Mouse (Mus musculus): ENCODE data around the gene Prr23a1. TPM values are rescaled to one million over a fixed set of nuclear protein-coding genes. Genes with fewer than 3 reads are reported as not detected.
"Not testable (repeated sequence)": the region's sequence is repeated elsewhere in the genome, so short reads cannot be mapped to it uniquely, and the experiment has no call there.

Gene Prr23a1
- total and polyA plus RNA-seq, 3 experiments, result not detected

GRCm38 (mm10) chr9:98807631-98808030 is 34.7 kb upstream of the Prr23a1 start:
- TF ChIP-seq CTCF (IDR thresholded peaks at IDR 0.05 in 2 of 3, conservative IDR thresholded peaks at IDR 0.05 in 1 of 3; ENCODE audit: control insufficient read depth in 1 of 3, insufficient read depth in 1 of 3, low read depth in 2 of 3, low read length in 3 of 3, poor library complexity in 1 of 3, severe bottlenecking in 1 of 3), result no peak
- TF ChIP-seq CHD2 (IDR thresholded peaks at IDR 0.05; ENCODE audit: low read length), result no peak
- no peak for TF ChIP-seq MEF2A (IDR thresholded peaks at IDR 0.05; ENCODE audit: extremely low read depth, insufficient replicate concordance, low read depth, low read length, poor library complexity, severe bottlenecking)
- no peak for TF ChIP-seq TCF12 (IDR thresholded peaks at IDR 0.05; ENCODE audit: low read depth, low read length)
- TF ChIP-seq JUND (IDR thresholded peaks at IDR 0.05; ENCODE audit: low read depth, low read length), result no peak
- no peak for TF ChIP-seq USF2 (IDR thresholded peaks at IDR 0.05; ENCODE audit: borderline replicate concordance in 1 of 2, insufficient read depth in 1 of 2, low read depth in 1 of 2, low read length in 2 of 2)
- TF ChIP-seq CHD1 (IDR thresholded peaks at IDR 0.05; ENCODE audit: low read depth, low read length), result no peak
- Histone ChIP-seq H3K9me3 (replicated peaks; ENCODE audit: insufficient read depth, low read length) (no peaks in the 10 kb centered on the region), H3K9ac (ENCODE audit: control insufficient read depth, low read depth, low read length, poor library complexity, severe bottlenecking) (no peak overlapping the region), H3K4me1 (ENCODE audit: control insufficient read depth in 1 of 2, insufficient read depth in 2 of 2, low read length in 2 of 2) (no peaks in the 10 kb centered on the region), H3K27ac (ENCODE audit: control insufficient read depth, low read depth, low read length) (no peak overlapping the region), H3K27me3 (ENCODE audit: control insufficient read depth in 1 of 2, insufficient read depth in 2 of 2, low read length in 2 of 2) (no peaks in the 10 kb centered on the region), H3K36me3 (ENCODE audit: control insufficient read depth in 1 of 2, insufficient read depth in 2 of 2, low read length in 2 of 2) (no peaks in the 10 kb centered on the region), H3K79me2 (ENCODE audit: control insufficient read depth, insufficient read depth, low read length, poor library complexity) (no peaks in the 10 kb centered on the region), H3K4me3 (ENCODE audit: control insufficient read depth in 1 of 2, insufficient read depth in 1 of 2, low read depth in 2 of 2, low read length in 2 of 2) (no peak overlapping the region)
- no peak for DNase-seq (ENCODE audit: low read depth, low spot score)

- not testable (repeated sequence) for H3K36me3 ChIP-seq (ENCODE audit: control insufficient read depth in 1 of 2, insufficient read depth in 2 of 2, low read length in 2 of 2); H3K27ac ChIP-seq (ENCODE audit: control insufficient read depth, low read depth, low read length); H3K9me3 ChIP-seq (replicated peaks; ENCODE audit: insufficient read depth, low read length); H3K4me1 ChIP-seq (ENCODE audit: control insufficient read depth in 1 of 2, insufficient read depth in 2 of 2, low read length in 2 of 2); DNase-seq (ENCODE audit: low read depth, low spot score); H3K79me2 ChIP-seq (ENCODE audit: control insufficient read depth, insufficient read depth, low read length, poor library complexity); H3K4me3 ChIP-seq (ENCODE audit: control insufficient read depth in 1 of 2, insufficient read depth in 1 of 2, low read depth in 2 of 2, low read length in 2 of 2); H3K27me3 ChIP-seq (ENCODE audit: control insufficient read depth in 1 of 2, insufficient read depth in 2 of 2, low read length in 2 of 2); H3K9ac ChIP-seq (ENCODE audit: control insufficient read depth, low read depth, low read length, poor library complexity, severe bottlenecking)
Measured at GRCm38 (mm10) chr9:98809526-98809925, 32.8 kb upstream of the Prr23a1 start.

- H3K9me3 ChIP-seq (replicated peaks; ENCODE audit: insufficient read depth, low read length), result no peaks in the 10 kb centered on the region
Measured at GRCm38 (mm10) chr9:98816066-98816465, 26.2 kb upstream of the Prr23a1 start.

More at GRCm38 (mm10) chr9:98816066-98816465, 26.2 kb upstream of the Prr23a1 start:
- no peak for TF ChIP-seq SIN3A (IDR thresholded peaks at IDR 0.05; ENCODE audit: low read length)
- TF ChIP-seq POLR2AphosphoS2 (IDR thresholded peaks at IDR 0.05; ENCODE audit: low read length), result no peak
- no peak for TF ChIP-seq MAX (IDR thresholded peaks at IDR 0.05; ENCODE audit: low read length)
- TF ChIP-seq CTCF (IDR thresholded peaks at IDR 0.05 in 2 of 3, conservative IDR thresholded peaks at IDR 0.05 in 1 of 3; ENCODE audit: control insufficient read depth in 1 of 3, insufficient read depth in 1 of 3, low read depth in 2 of 3, low read length in 3 of 3, poor library complexity in 1 of 3, severe bottlenecking in 1 of 3), result no peak
- no peak for TF ChIP-seq GATA1 (IDR thresholded peaks at IDR 0.05; ENCODE audit: low read depth, low read length)
- no peak for TF ChIP-seq HCFC1 (IDR thresholded peaks at IDR 0.05; ENCODE audit: low read depth, low read length)
- no peak for TF ChIP-seq TBP (IDR thresholded peaks at IDR 0.05; ENCODE audit: low read depth, low read length)
- TF ChIP-seq MEF2A (IDR thresholded peaks at IDR 0.05; ENCODE audit: extremely low read depth, insufficient replicate concordance, low read depth, low read length, poor library complexity, severe bottlenecking), result no peak
- no peak for TF ChIP-seq POLR2A (IDR thresholded peaks at IDR 0.05; ENCODE audit: control insufficient read depth in 1 of 2, insufficient read depth in 1 of 2, low read depth in 1 of 2, low read length in 2 of 2, poor library complexity in 1 of 2)
- no peak for TF ChIP-seq CHD1 (IDR thresholded peaks at IDR 0.05; ENCODE audit: low read depth, low read length)
- no peak for TF ChIP-seq MYC (IDR thresholded peaks at IDR 0.05; ENCODE audit: low read depth, low read length)
- no peak for TF ChIP-seq TAL1 (IDR thresholded peaks at IDR 0.05; ENCODE audit: low read length)
- no peak for TF ChIP-seq ETS1 (IDR thresholded peaks at IDR 0.05; ENCODE audit: low read depth, low read length)
- TF ChIP-seq KAT2A (conservative IDR thresholded peaks at IDR 0.05; ENCODE audit: low read depth, low read length), result no peak
- TF ChIP-seq BHLHE40 (IDR thresholded peaks at IDR 0.05; ENCODE audit: borderline replicate concordance, low read depth, low read length), result no peak
- TF ChIP-seq GABPA (IDR thresholded peaks at IDR 0.05; ENCODE audit: low read depth, low read length), result no peak
- no peak for TF ChIP-seq NRF1 (IDR thresholded peaks at IDR 0.05; ENCODE audit: insufficient read depth, low read depth, low read length, poor library complexity, severe bottlenecking)
- Histone ChIP-seq H3K4me1 (ENCODE audit: control insufficient read depth in 1 of 2, insufficient read depth in 2 of 2, low read length in 2 of 2) (no peaks in the 10 kb centered on the region), H3K4me3 (ENCODE audit: control insufficient read depth in 1 of 2, insufficient read depth in 1 of 2, low read depth in 2 of 2, low read length in 2 of 2) (no peak overlapping the region), H3K27ac (ENCODE audit: control insufficient read depth, low read depth, low read length) (no peak overlapping the region), H3K36me3 (ENCODE audit: control insufficient read depth in 1 of 2, insufficient read depth in 2 of 2, low read length in 2 of 2) (no peaks in the 10 kb centered on the region), H3K27me3 (ENCODE audit: control insufficient read depth in 1 of 2, insufficient read depth in 2 of 2, low read length in 2 of 2) (no peaks in the 10 kb centered on the region), H3K79me2 (ENCODE audit: control insufficient read depth, insufficient read depth, low read length, poor library complexity) (no peaks in the 10 kb centered on the region), H3K9ac (ENCODE audit: control insufficient read depth, low read depth, low read length, poor library complexity, severe bottlenecking) (no peak overlapping the region)
- DNase-seq (ENCODE audit: low read depth, low spot score), result no peak
